Mouse (Mus musculus) heart, embryonic 11.5 days (tissue): ENCODE data around the gene Hdhd5. TPM values are rescaled to one million over a fixed set of nuclear protein-coding genes. Genes with fewer than 3 reads are reported as not detected.

Experiments used
- ATAC-seq: fragments of 200-750 bp; cut with Nextera tagmentation; replicated peaks from 2 replicates; pipeline ENCODE4 v1.8.0; 2017; ENCODE audit warnings: moderate library complexity; ENCODE audit not compliant: insufficient number of reproducible peaks, low FRiP score, low TSS enrichment
- H3K27ac ChIP-seq: fragments of 300-500 bp; sonication (generic); 2 replicates; pipeline ENCODE4 v1.5.1; 2014; ENCODE audit warnings: mild to moderate bottlenecking, low read depth, low read length
- H3K27me3 ChIP-seq: fragments of 300-500 bp; sonication (generic); 2 replicates; pipeline ENCODE4 v1.6.1; 2014; ENCODE audit warnings: mild to moderate bottlenecking, low read length, mixed read lengths; ENCODE audit not compliant: control insufficient read depth, insufficient read depth
- H3K36me3 ChIP-seq: fragments of 300-500 bp; sonication (generic); 2 replicates; pipeline ENCODE4 v1.6.1; 2014; ENCODE audit warnings: mild to moderate bottlenecking, low read length, moderate library complexity, mixed read lengths; ENCODE audit not compliant: control insufficient read depth, insufficient read depth
- H3K4me1 ChIP-seq: fragments of 300-500 bp; sonication (generic); 2 replicates; pipeline ENCODE4 v1.6.1; 2014; ENCODE audit warnings: low read length; ENCODE audit not compliant: control insufficient read depth, insufficient read depth
- H3K4me2 ChIP-seq: fragments of 300-500 bp; sonication (generic); 2 replicates; pipeline ENCODE4 v1.6.1; 2014; ENCODE audit warnings: mild to moderate bottlenecking, moderate library complexity
- H3K4me3 ChIP-seq: fragments of 300-500 bp; sonication (generic); 2 replicates; pipeline ENCODE4 v1.5.1; 2014; ENCODE audit warnings: low read depth, low read length
- H3K9ac ChIP-seq: fragments of 300-500 bp; sonication (generic); 2 replicates; pipeline ENCODE4 v1.6.1; 2014; ENCODE audit warnings: mild to moderate bottlenecking, low read depth, low read length, moderate library complexity
- H3K9me3 ChIP-seq: fragments of 300-500 bp; sonication (generic); replicated peaks from 2 replicates; pipeline ENCODE4 v1.6.1; 2016; ENCODE audit warnings: low read length; ENCODE audit not compliant: control insufficient read depth
- WGBS: fragments of 180-500 bp; shearing (Covaris S2); extraction: QIAGEN DNeasy Blood & Tissue Kit; methylation state at CpG from one replicate; pipeline ENCODE4 v1.1.7; 2014; ENCODE audit not compliant: insufficient replicate concordance; 5-methylcytosine and 5-hydroxymethylcytosine counted together
- polyA plus RNA-seq: library from polyadenylated mRNA; unstranded; fragments of >200 nt; fragmentation: Nextera tagmentation; extraction: Ambion mirVana; gene quantifications from 2 replicates; pipeline ENCODE4 v1.2.1, GENCODE M21; 2014

Gene Hdhd5
- polyA plus RNA-seq, 1 experiment from 2014 or later: 13.2 TPM

DNA sequence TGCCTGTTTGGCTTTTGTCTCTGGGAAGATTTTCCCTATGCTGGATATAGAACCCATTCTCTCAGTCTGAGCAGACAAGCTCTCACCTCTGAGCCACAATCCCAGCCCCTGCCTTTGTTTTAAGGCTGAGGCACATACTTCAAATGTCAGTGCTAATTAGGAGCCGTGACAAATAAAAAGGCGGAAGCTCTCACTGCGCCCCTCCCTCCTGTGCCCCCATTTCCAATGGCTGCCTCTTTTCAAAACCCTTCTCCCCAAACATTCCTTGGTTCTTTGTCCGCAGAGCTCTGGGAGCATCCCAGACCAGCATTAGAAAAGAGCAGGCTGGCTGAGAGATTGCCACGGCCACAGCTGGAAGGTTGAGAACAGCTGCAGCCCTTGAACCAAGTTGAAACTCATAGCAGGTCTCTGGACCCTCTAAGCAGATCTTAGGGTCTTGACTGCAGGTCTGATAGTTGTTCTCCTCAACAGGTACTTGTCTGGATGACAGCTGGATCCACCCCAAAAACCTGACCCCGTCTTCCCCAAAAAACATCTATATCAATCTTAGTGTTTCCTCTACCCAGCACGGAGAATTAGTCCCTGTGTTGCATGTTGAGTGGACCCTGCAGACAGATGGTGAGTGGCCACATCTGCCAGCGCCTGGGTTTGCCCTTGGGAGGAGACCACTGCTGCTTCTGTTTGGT is 58.5 kb downstream of the Hdhd5 start:
- Histone ChIP-seq H3K27me3 (no peaks in the 10 kb centered on the region), H3K36me3 (no peaks in the 10 kb centered on the region), H3K4me3 (no peak overlapping the region), H3K9me3 (no peaks in the 10 kb centered on the region), H3K9ac (no peak overlapping the region), H3K4me2 (no peak overlapping the region), H3K27ac (peak overlapping the region; percentile 32), H3K4me1 (peaks cover 29% of the 10 kb centered on the region)
- WGBS: 43% methylated on average over 8 of the region's 8 CpGs
- no peak for ATAC-seq

DNA sequence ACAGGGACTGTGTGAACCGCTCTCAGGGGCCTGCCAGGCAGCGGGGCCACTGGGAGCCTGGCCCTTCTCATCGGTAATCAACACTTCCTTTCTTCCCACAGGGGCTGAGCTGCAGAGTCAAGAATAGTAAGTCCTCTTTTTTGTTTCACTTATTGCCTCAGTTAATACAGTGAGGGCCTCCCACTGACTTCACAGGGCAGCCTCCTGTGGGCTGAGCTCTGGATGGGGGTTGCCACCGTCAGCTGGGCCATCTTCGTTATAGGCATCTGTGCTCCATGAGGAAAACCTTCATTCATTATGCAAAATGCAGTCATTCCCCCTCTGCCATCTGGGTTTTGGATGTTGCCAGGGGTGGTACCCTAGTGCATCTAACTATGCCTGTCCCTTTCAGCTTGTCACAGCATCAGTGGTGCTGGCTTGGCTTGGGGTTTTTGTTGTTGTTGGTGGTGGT is 59.1 kb downstream of the Hdhd5 start:
- H3K27ac ChIP-seq: peak overlapping the region; percentile 32
- no peaks in the 10 kb centered on the region for H3K9me3 ChIP-seq
- H3K27me3 ChIP-seq: no peaks in the 10 kb centered on the region
- no peak overlapping the region for H3K4me3 ChIP-seq
- no peak overlapping the region; the same call in 1 of the 2 replicates for H3K4me2 ChIP-seq
- no peaks in the 10 kb centered on the region for H3K36me3 ChIP-seq
- WGBS: 6% methylated on average over 5 of the region's 5 CpGs
- no peak overlapping the region for H3K9ac ChIP-seq
- peaks cover 29% of the 10 kb centered on the region for H3K4me1 ChIP-seq
- ATAC-seq: no peak

GRCm38 (mm10) chr6:120470666-120471065 is 60.5 kb downstream of the Hdhd5 start:
- Histone ChIP-seq H3K4me3 (no peak overlapping the region), H3K9ac (no peak overlapping the region), H3K36me3 (no peaks in the 10 kb centered on the region), H3K9me3 (no peaks in the 10 kb centered on the region), H3K4me2 (no peak overlapping the region), H3K27me3 (no peaks in the 10 kb centered on the region), H3K4me1 (peaks cover 29% of the 10 kb centered on the region), H3K27ac (no peak overlapping the region)
- WGBS: 52% methylated on average over 1 of the region's 1 CpGs
- no peak for ATAC-seq

GRCm38 (mm10) chr6:120469770-120470169 is 61.3 kb downstream of the Hdhd5 start:
- Histone ChIP-seq H3K4me1 (peaks cover 29% of the 10 kb centered on the region), H3K27ac (no peak overlapping the region), H3K4me3 (no peak overlapping the region), H3K4me2 (no peak overlapping the region), H3K27me3 (peaks cover 3% of the 10 kb centered on the region), H3K9me3 (no peaks in the 10 kb centered on the region), H3K9ac (no peak overlapping the region), H3K36me3 (no peaks in the 10 kb centered on the region)
- no peak for ATAC-seq

- Histone ChIP-seq H3K9me3 (no peaks in the 10 kb centered on the region), H3K27ac (no peak overlapping the region), H3K36me3 (no peaks in the 10 kb centered on the region), H3K4me1 (peaks cover 29% of the 10 kb centered on the region), H3K4me3 (no peak overlapping the region), H3K27me3 (peaks cover 7% of the 10 kb centered on the region), H3K4me2 (no peak overlapping the region), H3K9ac (no peak overlapping the region)
- WGBS: 64% methylated on average over 3 of the region's 3 CpGs
- no peak for ATAC-seq
Observed at GRCm38 (mm10) chr6:120469268-120469667, 61.9 kb downstream of the Hdhd5 start.

GRCm38 (mm10) chr6:120468259-120468658 is 62.9 kb downstream of the Hdhd5 start:
- H3K9ac ChIP-seq: no peak overlapping the region
- no peak overlapping the region for H3K4me3 ChIP-seq
- WGBS: 90% methylated on average over 4 of the region's 4 CpGs
- H3K4me1 ChIP-seq: peaks cover 30% of the 10 kb centered on the region
- H3K9me3 ChIP-seq: no peaks in the 10 kb centered on the region
- ATAC-seq: no peak
- H3K36me3 ChIP-seq: no peaks in the 10 kb centered on the region
- H3K27me3 ChIP-seq: peaks cover 17% of the 10 kb centered on the region
- H3K4me2 ChIP-seq: no peak overlapping the region
- H3K27ac ChIP-seq: no peak overlapping the region

- Histone ChIP-seq H3K27me3 (peaks cover 32% of the 10 kb centered on the region), H3K9ac (no peak overlapping the region), H3K9me3 (no peaks in the 10 kb centered on the region), H3K4me2 (no peak overlapping the region), H3K4me1 (peaks cover 18% of the 10 kb centered on the region), H3K27ac (no peak overlapping the region), H3K4me3 (no peak overlapping the region), H3K36me3 (no peaks in the 10 kb centered on the region)
- ATAC-seq: no peak
- 77% methylated on average over 10 of the region's 10 CpGs for WGBS
Observed at GRCm38 (mm10) chr6:120466609-120467329, 64.3 kb downstream of the Hdhd5 start.

- no peak overlapping the region for H3K4me2 ChIP-seq
- WGBS: 45% methylated on average over 4 of the region's 4 CpGs
- H3K9ac ChIP-seq: no peak overlapping the region
- H3K4me1 ChIP-seq: peaks cover 15% of the 10 kb centered on the region; the same call in 1 of the 2 replicates
- H3K27me3 ChIP-seq: peaks cover 40% of the 10 kb centered on the region
- H3K27ac ChIP-seq: no peak overlapping the region
- no peak overlapping the region for H3K4me3 ChIP-seq
- no peaks in the 10 kb centered on the region for H3K9me3 ChIP-seq
- no peaks in the 10 kb centered on the region for H3K36me3 ChIP-seq
- no peak for ATAC-seq
Observed at GRCm38 (mm10) chr6:120465393-120465792, 65.7 kb downstream of the Hdhd5 start.
